Mouse (Mus musculus): ENCODE results near the gene Spaar.

The Spaar gene

GRCm38 (mm10) chr4:43729794-43730550 is at the start of gene Spaar:
TSS of gene Spaar (plus strand) at chr4:43730034.
- no peak for DNase-seq

- DNase-seq: no peak
Measured at GRCm38 (mm10) chr4:43690021-43690420, 39.8 kb upstream of the Spaar start.

GRCm38 (mm10) chr4:43691026-43691425 is 38.8 kb upstream of the Spaar start:
- no peak for DNase-seq

- DNase-seq: no peak
Measured at GRCm38 (mm10) chr4:43693806-43694241, 36.0 kb upstream of the Spaar start.

- DNase-seq: no peak
Measured at GRCm38 (mm10) chr4:43694439-43695248, 35.2 kb upstream of the Spaar start.

- no peak for DNase-seq
Measured at GRCm38 (mm10) chr4:43695249-43695671, 34.6 kb upstream of the Spaar start.

- no peak for DNase-seq
Measured at GRCm38 (mm10) chr4:43696561-43696960, 33.3 kb upstream of the Spaar start.

- DNase-seq: no peak
Measured at GRCm38 (mm10) chr4:43700707-43701106, 29.1 kb upstream of the Spaar start, which contains the start of gene Olfr70. TSS of gene Olfr70 (minus strand) at chr4:43700807.

GRCm38 (mm10) chr4:43703439-43703838 is 26.4 kb upstream of the Spaar start:
- DNase-seq: no peak

- DNase-seq: no peak
Measured at GRCm38 (mm10) chr4:43703851-43704250, 26.0 kb upstream of the Spaar start.

GRCm38 (mm10) chr4:43705991-43706390 is 23.8 kb upstream of the Spaar start:
- no peak for DNase-seq

- no peak for DNase-seq
Measured at GRCm38 (mm10) chr4:43709869-43710268, 20.0 kb upstream of the Spaar start, which contains the start of gene Olfr71. TSS of gene Olfr71 (minus strand) at chr4:43710255.

- no peak for DNase-seq
Measured at GRCm38 (mm10) chr4:43711821-43712220, 18.0 kb upstream of the Spaar start.

GRCm38 (mm10) chr4:43713652-43714219 is 16.1 kb upstream of the Spaar start:
- no peak for DNase-seq

GRCm38 (mm10) chr4:43720491-43721228 is 9.2 kb upstream of the Spaar start:
- no peak for DNase-seq

- DNase-seq: no peak
Measured at GRCm38 (mm10) chr4:43722191-43722590, 7.6 kb upstream of the Spaar start.

GRCm38 (mm10) chr4:43724764-43725163 is 5.1 kb upstream of the Spaar start:
- DNase-seq: no peak

- DNase-seq: no peak
Measured at GRCm38 (mm10) chr4:43726228-43726993, 3.4 kb upstream of the Spaar start.

- DNase-seq: no peak
Measured at GRCm38 (mm10) chr4:43726995-43727394, 2.8 kb upstream of the Spaar start, which contains the start of gene Hrct1. TSS of gene Hrct1 (plus strand) at chr4:43727188.

GRCm38 (mm10) chr4:43727718-43728575 is 1.9 kb upstream of the Spaar start:
- DNase-seq: no peak

- no peak for DNase-seq
Measured at GRCm38 (mm10) chr4:43728576-43728954, 1.3 kb upstream of the Spaar start.
